Mouse (Mus musculus) thymus, adult 2 months (tissue): ENCODE data around the gene Nup98. TPM values are rescaled to one million over a fixed set of nuclear protein-coding genes. Genes with fewer than 3 reads are reported as not detected.

Source experiments
- DNase-seq: peaks from one replicate; pipeline ENCODE4 v3.0.0; 2021
- H3K27ac ChIP-seq: fragments of 200-500 bp; 2 replicates; pipeline ENCODE4 v1.5.1; 2012; ENCODE audit warnings: low read length, control low read depth; ENCODE audit not compliant: control insufficient read depth, insufficient read depth
- H3K27me3 ChIP-seq: fragments of 200-500 bp; 2 replicates; pipeline ENCODE4 v1.6.1; 2012; ENCODE audit warnings: mild to moderate bottlenecking, low read length, moderate library complexity, mixed read lengths; ENCODE audit not compliant: control insufficient read depth, insufficient read depth
- H3K36me3 ChIP-seq: fragments of 200-500 bp; 2 replicates; pipeline ENCODE4 v1.6.1; 2012; ENCODE audit warnings: mild to moderate bottlenecking, low read length, moderate library complexity; ENCODE audit not compliant: control insufficient read depth, insufficient read depth
- H3K4me1 ChIP-seq: fragments of 200-500 bp; replicated peaks from 2 replicates; pipeline ENCODE4 v1.6.1; 2012; ENCODE audit warnings: low read length; ENCODE audit not compliant: control insufficient read depth, insufficient read depth
- H3K4me3 ChIP-seq: fragments of 200-500 bp; 2 replicates; pipeline ENCODE4 v1.5.1; 2012; ENCODE audit warnings: mild to moderate bottlenecking, low read length, control low read depth, moderate library complexity; ENCODE audit not compliant: control insufficient read depth, insufficient read depth
- CTCF ChIP-seq: fragments of 200-500 bp; IDR thresholded peaks from 2 replicates; pipeline ENCODE4 v1.5.1; 2012; ENCODE audit warnings: mild to moderate bottlenecking, control low read depth, low read length, moderate library complexity, borderline replicate concordance; ENCODE audit not compliant: control insufficient read depth, poor library complexity, insufficient read depth; ENCODE audit errors: extremely low read depth
- POLR2A ChIP-seq: fragments of 200-500 bp; IDR thresholded peaks from 2 replicates; pipeline ENCODE4 v1.6.1; 2012; ENCODE audit warnings: mild to moderate bottlenecking, low read length, control low read depth, moderate library complexity; ENCODE audit not compliant: control insufficient read depth, poor library complexity, insufficient read depth; ENCODE audit errors: extremely low read depth
- WGBS: fragments of 180-500 bp; shearing (Covaris S2); methylation state at CpG from one replicate; pipeline ENCODE4 v1.1.7; 2018; 5-methylcytosine and 5-hydroxymethylcytosine counted together
- polyA plus RNA-seq: library from polyadenylated mRNA; depleted of rRNA; stranded (reverse); fragments of >200 nt; gene quantifications from 2 replicates; pipeline ENCODE4 v1.2.3, GENCODE M21; 2012

The Nup98 gene
- polyA plus RNA-seq, 1 experiment: 23.7 TPM

DNA sequence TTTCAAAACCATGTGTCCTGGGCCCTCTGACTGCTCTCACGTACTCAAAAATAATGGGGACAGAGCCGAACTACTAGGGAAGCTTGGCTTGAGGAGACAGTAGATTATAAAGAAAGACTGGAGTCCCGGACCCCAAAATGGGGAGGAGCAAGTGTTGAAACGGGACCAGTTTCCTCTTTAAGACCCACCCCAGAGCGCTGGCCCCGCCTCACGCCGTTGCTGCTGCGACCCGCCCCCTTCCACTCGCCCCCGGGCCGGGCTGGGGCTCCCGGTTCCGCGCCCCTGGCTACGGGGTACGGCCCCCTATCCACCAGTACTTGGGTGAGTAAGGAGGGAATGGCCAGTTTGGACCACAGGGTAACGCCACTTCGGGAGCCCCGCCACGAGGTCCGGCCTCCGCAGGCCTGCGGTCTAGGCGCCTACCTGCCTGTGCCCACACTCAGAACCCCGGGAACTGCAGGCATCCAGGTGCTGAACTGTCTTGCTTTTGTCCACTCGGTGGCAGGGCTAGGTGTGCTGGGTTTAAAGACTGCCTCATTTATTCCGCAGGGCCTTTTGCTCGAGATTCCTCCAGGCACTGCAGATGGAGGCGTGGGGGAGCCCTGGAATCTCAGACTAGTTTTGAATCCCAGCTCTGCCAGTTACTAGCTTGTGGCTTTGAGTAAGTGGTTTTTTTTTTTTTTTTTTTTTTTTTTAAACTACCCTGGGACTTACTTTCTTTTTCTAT is 13.0 kb upstream of the Nup98 start:
- DNase-seq: peak; percentile 84
- Histone ChIP-seq H3K4me3 (peak overlapping the region; percentile 78), H3K36me3 (no peaks in the 10 kb centered on the region), H3K27ac (no peak overlapping the region), H3K4me1 (peaks cover 3% of the 10 kb centered on the region; the same call in 1 of the 2 replicates), H3K27me3 (no peaks in the 10 kb centered on the region)
- TF ChIP-seq POLR2A (no peak), CTCF (peak; percentile 50; the same call in 1 of the 2 replicates)
- 1% methylated on average over 30 of the region's 31 CpGs for WGBS

DNA sequence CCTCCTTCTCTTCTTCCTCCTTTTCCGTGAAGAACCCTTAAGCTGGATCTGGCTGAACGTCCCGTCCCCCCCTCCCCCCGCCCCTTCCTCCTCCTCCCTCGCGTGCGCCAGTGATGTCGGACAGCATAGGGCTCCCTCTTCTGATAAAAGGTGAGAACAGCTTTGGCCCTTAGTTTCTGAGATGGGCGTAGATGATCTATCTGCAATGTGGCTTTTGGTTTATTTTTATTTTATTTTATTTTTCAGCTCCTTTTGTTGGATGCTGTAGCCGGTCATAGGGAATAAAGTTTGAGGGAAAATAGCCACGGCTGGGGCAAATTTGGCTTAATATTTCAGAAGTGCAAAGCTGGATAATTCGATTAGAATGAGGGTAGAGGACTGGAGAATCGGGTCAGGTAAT is 12.4 kb upstream of the Nup98 start:
- Histone ChIP-seq H3K27me3 (no peaks in the 10 kb centered on the region), H3K4me3 (no peak overlapping the region), H3K36me3 (no peaks in the 10 kb centered on the region), H3K4me1 (peaks cover 3% of the 10 kb centered on the region; the same call in 1 of the 2 replicates), H3K27ac (no peak overlapping the region)
- TF ChIP-seq POLR2A (no peak), CTCF (no peak)
- 1% methylated on average over 12 of the region's 13 CpGs for WGBS
- DNase-seq: peak; percentile 41

DNA sequence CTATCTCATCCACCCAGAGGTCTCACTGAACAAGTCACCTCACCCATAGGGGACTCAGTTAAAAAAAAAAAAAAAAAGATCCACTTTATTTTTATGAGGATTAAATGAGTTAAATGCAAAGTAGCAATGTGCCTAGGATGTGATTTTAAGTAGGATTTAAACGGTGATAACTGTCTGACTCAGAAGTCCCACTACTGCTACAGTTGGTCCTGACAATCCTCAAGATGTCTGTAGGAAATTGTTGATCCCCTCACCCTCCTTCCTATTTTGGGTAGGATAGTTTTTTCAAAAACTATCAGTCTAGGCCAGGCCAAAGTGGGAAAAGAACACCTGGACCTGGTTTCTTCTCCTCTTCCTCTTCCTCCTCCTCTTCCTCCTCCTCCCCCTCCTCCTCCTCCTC is 11.9 kb upstream of the Nup98 start:
- Histone ChIP-seq H3K4me1 (peaks cover 3% of the 10 kb centered on the region; the same call in 1 of the 2 replicates), H3K4me3 (no peak overlapping the region), H3K27me3 (no peaks in the 10 kb centered on the region), H3K27ac (no peak overlapping the region), H3K36me3 (no peaks in the 10 kb centered on the region)
- DNase-seq: no peak
- TF ChIP-seq POLR2A (no peak), CTCF (no peak)
- WGBS: 38% methylated on average over 1 of the region's 1 CpGs

DNA sequence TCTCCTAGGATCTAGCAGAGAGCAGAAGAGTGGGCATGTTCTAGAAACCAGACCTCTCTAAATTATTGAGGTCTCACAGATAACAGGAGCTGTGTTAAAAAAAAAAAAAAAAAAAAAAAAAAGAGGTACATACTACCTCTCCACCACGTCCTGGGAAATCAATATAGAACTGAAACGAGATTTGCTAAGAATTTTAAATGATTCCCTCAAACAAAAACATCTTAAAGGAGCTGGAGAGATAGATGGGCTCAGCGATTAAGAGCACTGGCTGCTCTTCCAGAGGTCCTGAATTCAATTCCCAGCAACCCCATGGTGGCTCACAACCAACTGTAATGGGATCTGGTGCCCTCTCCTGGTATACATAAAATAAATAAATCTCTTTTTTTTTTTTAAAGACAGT is 1.1 kb upstream of the Nup98 start:
- no peaks in the 10 kb centered on the region for H3K27me3 ChIP-seq
- no peaks in the 10 kb centered on the region for H3K4me1 ChIP-seq
- H3K27ac ChIP-seq: no peak overlapping the region
- H3K4me3 ChIP-seq: no peak overlapping the region
- H3K36me3 ChIP-seq: no peaks in the 10 kb centered on the region
- no peak for DNase-seq
- TF ChIP-seq CTCF: no peak
- TF ChIP-seq POLR2A: no peak
- WGBS: 67% methylated on average over 3 of the region's 3 CpGs

DNA sequence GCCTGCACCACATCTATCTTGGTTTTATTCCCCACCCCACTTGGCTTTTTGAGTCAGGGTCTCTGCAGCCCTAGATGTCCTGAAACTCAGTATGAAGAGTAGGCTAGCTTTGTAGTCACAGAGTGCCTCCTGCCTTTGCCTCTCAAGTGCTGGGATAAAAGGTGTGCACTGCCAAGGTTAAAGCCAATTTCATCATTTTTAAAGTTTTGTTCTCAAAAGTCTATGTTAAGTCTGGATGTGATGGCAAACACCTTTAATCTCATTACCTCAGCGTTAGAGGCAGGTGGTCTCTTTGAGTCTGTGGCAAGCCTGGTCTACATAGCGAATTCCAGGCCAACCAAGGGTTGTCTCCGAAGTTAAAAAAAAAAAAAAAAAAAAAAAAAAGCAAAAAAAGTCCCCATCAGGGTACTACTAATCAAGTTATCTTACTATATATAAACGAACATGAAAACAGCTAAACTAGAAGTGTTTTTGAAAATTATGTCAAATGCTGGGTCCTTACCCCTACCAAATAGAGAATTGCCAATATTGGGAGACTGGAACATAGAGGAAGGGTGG is 1.1 kb downstream of the Nup98 start:
- DNase-seq: no peak
- Histone ChIP-seq H3K27me3 (no peaks in the 10 kb centered on the region), H3K36me3 (no peaks in the 10 kb centered on the region), H3K27ac (no peak overlapping the region), H3K4me3 (no peak overlapping the region), H3K4me1 (no peaks in the 10 kb centered on the region)
- 42% methylated on average over 4 of the region's 4 CpGs for WGBS
- TF ChIP-seq POLR2A (no peak), CTCF (no peak)

DNA sequence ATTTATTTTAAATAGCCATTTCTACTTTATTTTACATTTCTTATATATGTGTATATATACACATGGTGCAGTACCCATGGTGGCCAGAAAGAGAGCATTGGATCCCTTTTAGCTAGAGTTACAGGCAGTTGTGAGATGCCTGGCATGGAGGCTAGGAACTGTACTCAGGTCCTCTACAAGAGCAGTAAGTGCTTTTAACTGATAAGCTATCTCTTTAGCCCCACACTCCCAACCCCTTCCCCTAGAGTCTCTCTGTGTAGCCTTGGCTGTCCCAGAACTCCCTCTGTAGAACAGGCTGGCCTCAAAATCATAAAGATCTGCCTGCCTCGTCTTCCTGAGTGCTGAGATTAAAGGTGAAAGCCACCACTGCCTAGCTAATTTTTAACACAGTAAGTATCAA is 4.3 kb downstream of the Nup98 start:
- no peaks in the 10 kb centered on the region for H3K4me1 ChIP-seq
- H3K4me3 ChIP-seq: no peak overlapping the region
- H3K27ac ChIP-seq: no peak overlapping the region
- no peaks in the 10 kb centered on the region for H3K27me3 ChIP-seq
- DNase-seq: no peak
- no peaks in the 10 kb centered on the region for H3K36me3 ChIP-seq
- WGBS: 91% methylated on average over 1 of the region's 1 CpGs
- TF ChIP-seq CTCF (no peak), POLR2A (no peak)
